Mouse (Mus musculus): ENCODE measurements at regions not wholly inside any gene's neighbourhood (a gene's known extent, or its start where the extent isn't known, plus 50 kb on each side); places are given as distances from the start of the nearest gene placed in this dataset.
"Not testable (repeated sequence)": the region's sequence is repeated elsewhere in the genome, so short reads cannot be mapped to it uniquely, and the experiment has no call there.

DNA sequence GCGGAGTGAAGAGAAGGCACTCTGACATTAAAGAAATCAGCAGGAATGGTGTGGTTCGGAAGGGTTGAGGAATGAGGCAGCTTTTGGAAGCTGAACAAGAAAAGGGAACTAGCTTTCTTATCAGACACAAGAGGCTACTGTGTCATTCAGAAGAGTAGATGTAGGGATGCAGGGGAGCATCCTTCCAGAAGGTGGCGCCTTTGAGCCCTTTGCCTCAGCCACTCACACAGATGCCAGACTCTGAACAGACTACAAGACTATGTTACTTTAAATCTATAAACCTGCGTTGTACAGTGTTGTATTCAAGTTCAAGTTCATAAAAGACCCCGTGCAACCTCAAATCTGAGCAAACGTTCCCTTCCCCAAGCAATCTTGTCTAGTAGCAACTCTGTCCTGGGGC lies 128.9 kb downstream of the Kap start:
- not testable (repeated sequence) for H3K4me1 ChIP-seq (ENCODE audit: control insufficient read depth, insufficient read depth, insufficient read length); DNase-seq (ENCODE audit: low read depth in 1 of 2, low spot score in 2 of 2); H3K27ac ChIP-seq (ENCODE audit: insufficient read depth, low read length); H3K4me3 ChIP-seq (ENCODE audit: extremely low read depth, insufficient read depth, insufficient read length); H3K27me3 ChIP-seq (ENCODE audit: control insufficient read depth, insufficient read depth, low read length); H3K36me3 ChIP-seq (ENCODE audit: control insufficient read depth, insufficient read depth, low read length)
- WGBS, result 67% methylated on average over 6 of the region's 6 CpGs

DNA sequence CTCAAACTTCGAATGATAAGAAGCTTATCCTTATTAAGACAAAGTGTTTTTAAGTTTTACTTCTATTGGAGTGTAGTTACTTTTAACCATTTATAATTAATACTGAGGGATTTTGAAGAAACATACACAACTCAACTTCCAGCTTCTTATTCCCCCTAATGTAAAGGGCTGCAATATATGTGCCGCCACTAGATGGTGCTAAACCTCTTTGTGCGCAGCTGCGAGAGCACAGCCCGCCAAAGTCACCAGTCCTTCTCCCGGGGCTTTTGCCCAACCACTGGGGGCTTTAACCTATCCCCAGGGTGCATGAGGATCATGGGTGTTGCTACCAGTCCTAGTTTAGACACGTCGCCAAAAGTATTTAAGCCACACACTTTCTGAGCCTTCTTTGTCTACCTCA lies 146.8 kb downstream of the Kap start:
- not testable (repeated sequence) for H3K27ac ChIP-seq (ENCODE audit: insufficient read depth, low read length); H3K36me3 ChIP-seq (ENCODE audit: control insufficient read depth, insufficient read depth, low read length); H3K27me3 ChIP-seq (ENCODE audit: control insufficient read depth, insufficient read depth, low read length); H3K4me3 ChIP-seq (ENCODE audit: extremely low read depth, insufficient read depth, insufficient read length); H3K4me1 ChIP-seq (ENCODE audit: control insufficient read depth, insufficient read depth, insufficient read length)
- 2% methylated on average over 8 of the region's 8 CpGs for WGBS
- DNase-seq (ENCODE audit: low read depth in 1 of 2, low spot score in 2 of 2), result peak in 1 of 2 experiments; percentile 3
- TF ChIP-seq CTCF (IDR thresholded peaks at IDR 0.05; ENCODE audit: extremely low read depth, insufficient read depth, insufficient read length, insufficient replicate concordance), result 0 out of 2 replicates have a peak, but pooled peaks have one; percentile 6

DNA sequence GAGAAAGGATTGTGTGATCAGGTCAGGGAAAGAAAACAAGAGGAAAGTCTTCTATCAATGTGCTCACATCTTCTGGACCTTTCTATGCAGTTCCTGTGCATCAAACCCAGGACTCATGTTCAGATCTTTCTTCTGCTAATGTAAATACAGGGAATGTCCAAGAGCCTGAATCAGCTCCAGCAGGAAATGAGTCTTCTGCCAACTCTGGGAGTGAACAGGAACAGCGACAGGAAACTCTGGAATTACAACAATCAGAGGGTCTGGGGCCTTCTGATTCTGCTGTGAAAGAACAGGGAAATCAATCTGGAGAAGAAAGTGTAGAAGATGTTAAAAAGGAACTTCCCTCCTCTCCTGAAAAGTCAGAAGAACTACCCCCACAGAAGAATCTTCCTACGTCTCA lies 151.9 kb downstream of the Kap start:
- 19% methylated on average over 2 of the region's 2 CpGs for WGBS
- Histone ChIP-seq H3K27me3 (ENCODE audit: control insufficient read depth, insufficient read depth, low read length) (no peaks in the 10 kb centered on the region), H3K4me1 (ENCODE audit: control insufficient read depth, insufficient read depth, insufficient read length) (no peaks in the 10 kb centered on the region), H3K36me3 (ENCODE audit: control insufficient read depth, insufficient read depth, low read length) (no peaks in the 10 kb centered on the region), H3K27ac (ENCODE audit: insufficient read depth, low read length) (no peak overlapping the region), H3K4me3 (ENCODE audit: extremely low read depth, insufficient read depth, insufficient read length) (no peak overlapping the region)
- TF ChIP-seq CTCF (IDR thresholded peaks at IDR 0.05; ENCODE audit: extremely low read depth, insufficient read depth, insufficient read length, insufficient replicate concordance) (no peak), POLR2A (IDR thresholded peaks at IDR 0.05; ENCODE audit: low read depth, low read length) (no peak)
- DNase-seq (ENCODE audit: low read depth in 1 of 2, low spot score in 2 of 2), result no peak

Measured in spleen, adult 2 months (tissue).